ENCODE assay signal across 17 mouse cellular contexts in genomic region chr4:89293516-89293915, GRCm38 (mm10). TPM values are rescaled to one million over a fixed set of nuclear protein-coding genes. Genes with fewer than 3 reads are reported as not detected.
"Had no signal": no experiment of that assay in that cellular context is flagged by ENCODE, and none has a peak within 500 bp of the region (broad histone marks: within the 10 kb centered on the region; RNA-seq: fewer than 3 reads in every experiment).

No protein-coding gene starts in this region.

- H3K27ac ChIP-seq: limb, embryonic 15.5 days; liver, embryonic 12.5 days; midbrain, embryonic 10.5 days had no signal

- H3K9ac ChIP-seq: limb, embryonic 15.5 days; liver, embryonic 12.5 days had no signal

- DNase-seq: kidney, postnatal 14 days; layer of hippocampus, adult 9-11 months; layer of hippocampus, postnatal 36 days; lung, embryonic 14.5 days; lung, postnatal 10 days; lung, postnatal 4 days; right cerebral cortex, adult 18-20 months; right cerebral cortex, postnatal 25 days; thymus, adult 18-20 months had no signal

- H3K9me3 ChIP-seq: limb, embryonic 15.5 days; liver, embryonic 12.5 days; midbrain, embryonic 10.5 days had no signal

- H3K36me3 ChIP-seq: limb, embryonic 15.5 days; liver, embryonic 12.5 days; midbrain, embryonic 10.5 days had no signal

RNA-seq across cellular contexts. Expression of gene Cdkn2a, which starts 0.9 kb away (rescaled TPM):
- polyA plus RNA-seq: kidney, embryonic 14.5 days; limb, embryonic 11.5 days; limb, embryonic 15.5 days; liver, embryonic 12.5 days; liver, embryonic 16.5 days; lung, embryonic 14.5 days; midbrain, embryonic 10.5 days; midbrain, embryonic 16.5 days; neural tube, embryonic 14.5 days had no signal
